Mouse (Mus musculus) hindbrain, embryonic 14.5 days (tissue): Measurements from ENCODE around the gene Sh2d5. TPM values are rescaled to one million over a fixed set of nuclear protein-coding genes. Genes with fewer than 3 reads are reported as not detected.
A peak's percentile ranks its signal among the peaks of the same experiment; 100 is the strongest.

Experiments used
- ATAC-seq: fragments of 200-750 bp; cut with Nextera tagmentation; 2 replicates; pipeline ENCODE4 v1.8.0; 2017; ENCODE audit warnings: moderate number of reproducible peaks, mild to moderate bottlenecking, moderate TSS enrichment, moderate library complexity; ENCODE audit not compliant: low FRiP score
- DNase-seq: peaks from one replicate; pipeline ENCODE4 v3.0.0-alpha.2; 2015; ENCODE audit warnings: low spot score
- H3K27ac ChIP-seq: fragments of 300-500 bp; sonication (generic); 2 replicates; pipeline ENCODE4 v1.5.1; 2014; ENCODE audit warnings: mild to moderate bottlenecking, moderate library complexity
- H3K27me3 ChIP-seq: fragments of 300-500 bp; sonication (generic); 2 replicates; pipeline ENCODE4 v1.6.1; 2014; ENCODE audit warnings: mild to moderate bottlenecking, low read length, mixed read lengths; ENCODE audit not compliant: control insufficient read depth, insufficient read depth
- H3K36me3 ChIP-seq: fragments of 300-500 bp; sonication (generic); replicated peaks from 2 replicates; pipeline ENCODE4 v1.6.1; 2014; ENCODE audit not compliant: control insufficient read depth, insufficient read depth
- H3K4me1 ChIP-seq: fragments of 300-500 bp; sonication (generic); replicated peaks from 2 replicates; pipeline ENCODE4 v1.6.1; 2014; ENCODE audit warnings: antibody characterized with exemption, low read length, mixed read lengths; ENCODE audit not compliant: control insufficient read depth, insufficient read depth
- H3K4me2 ChIP-seq: fragments of 300-500 bp; sonication (generic); replicated peaks from 2 replicates; pipeline ENCODE4 v1.6.1; 2014; ENCODE audit warnings: mild to moderate bottlenecking, moderate library complexity
- H3K4me3 ChIP-seq: fragments of 300-500 bp; sonication (generic); replicated peaks from 2 replicates; pipeline ENCODE4 v1.5.1; 2014; ENCODE audit warnings: mild to moderate bottlenecking, low read length
- H3K9ac ChIP-seq: fragments of 300-500 bp; sonication (generic); 2 replicates; pipeline ENCODE4 v1.6.1; 2014
- H3K9me3 ChIP-seq: fragments of 300-500 bp; sonication (generic); 2 replicates; pipeline ENCODE4 v1.6.1; 2016; ENCODE audit warnings: low read length; ENCODE audit not compliant: control insufficient read depth
- WGBS: fragments of 180-500 bp; shearing (Covaris S2); extraction: QIAGEN DNeasy Blood & Tissue Kit; methylation state at CpG from one replicate; pipeline ENCODE4 v1.1.7; 2014; 5-methylcytosine and 5-hydroxymethylcytosine counted together
- polyA plus RNA-seq: library from polyadenylated mRNA; unstranded; fragments of >200 nt; fragmentation: Nextera tagmentation; extraction: Ambion mirVana; gene quantifications from 2 replicates; pipeline ENCODE4 v1.2.1, GENCODE M21; 2014

Gene Sh2d5
- 12.0 and 13.1 TPM in 2 replicates for polyA plus RNA-seq

- H3K4me3 ChIP-seq: peak within 1 kb of the TSS; percentile 54
- H3K27ac ChIP-seq: peak within 1 kb of the TSS; percentile 77
- peak; percentile 90 for ATAC-seq
- H3K4me2 ChIP-seq: peak within 1 kb of the TSS; percentile 84
- H3K9ac ChIP-seq: peak within 1 kb of the TSS; percentile 70
- WGBS: under 1% methylated on average over 57 of the region's 74 CpGs
- DNase-seq: peak; percentile 81
- peaks cover 21% of the 10 kb centered on the region; the same call in 1 of the 2 replicates for H3K4me1 ChIP-seq
- H3K9me3 ChIP-seq: no peaks in the 10 kb centered on the region
- H3K27me3 ChIP-seq: no peaks in the 10 kb centered on the region; the same call in 1 of the 2 replicates
- peaks cover 27% of the 10 kb centered on the region for H3K36me3 ChIP-seq
Measured at GRCm38 (mm10) chr4:138250088-138250960, at the start of gene Sh2d5, which contains the start of gene Kif17. Gene Sh2d5, plus strand, starts transcription at chr4:138250403. Gene Kif17, plus strand, starts transcription at chr4:138250435.

GRCm38 (mm10) chr4:138200769-138201168 is 49.4 kb upstream of the Sh2d5 start:
- Histone ChIP-seq H3K4me2 (no peak overlapping the region), H3K27ac (no peak overlapping the region), H3K27me3 (no peaks in the 10 kb centered on the region), H3K4me1 (no peaks in the 10 kb centered on the region), H3K4me3 (no peak overlapping the region), H3K36me3 (peaks cover 97% of the 10 kb centered on the region), H3K9ac (no peak overlapping the region), H3K9me3 (no peaks in the 10 kb centered on the region)
- no peak for DNase-seq
- WGBS: 94% methylated on average over 3 of the region's 3 CpGs
- no peak for ATAC-seq

GRCm38 (mm10) chr4:138201696-138202095 is 48.5 kb upstream of the Sh2d5 start:
- Histone ChIP-seq H3K4me3 (no peak overlapping the region), H3K9ac (no peak overlapping the region), H3K36me3 (peaks cover 96% of the 10 kb centered on the region), H3K4me2 (no peak overlapping the region), H3K27ac (no peak overlapping the region), H3K4me1 (no peaks in the 10 kb centered on the region), H3K27me3 (no peaks in the 10 kb centered on the region), H3K9me3 (no peaks in the 10 kb centered on the region)
- DNase-seq: no peak
- WGBS: 87% methylated on average over 9 of the region's 9 CpGs
- ATAC-seq: no peak

GRCm38 (mm10) chr4:138210116-138210515 is 40.1 kb upstream of the Sh2d5 start:
- no peaks in the 10 kb centered on the region for H3K4me1 ChIP-seq
- WGBS: 91% methylated on average over 5 of the region's 5 CpGs

GRCm38 (mm10) chr4:138213861-138214260 is 36.3 kb upstream of the Sh2d5 start:
- Histone ChIP-seq H3K27me3 (no peaks in the 10 kb centered on the region), H3K4me1 (peaks cover 19% of the 10 kb centered on the region), H3K27ac (no peak overlapping the region), H3K4me2 (no peak overlapping the region), H3K4me3 (no peak overlapping the region), H3K9ac (no peak overlapping the region), H3K9me3 (no peaks in the 10 kb centered on the region), H3K36me3 (peaks cover 14% of the 10 kb centered on the region)
- no peak for ATAC-seq
- DNase-seq: no peak
- WGBS: 89% methylated on average over 3 of the region's 3 CpGs

More at GRCm38 (mm10) chr4:138210116-138210515, 40.1 kb upstream of the Sh2d5 start:
- ATAC-seq (no peak), DNase-seq (no peak)
- no peak overlapping the region for H3K4me2 ChIP-seq
- peaks cover 51% of the 10 kb centered on the region for H3K36me3 ChIP-seq
- H3K9ac ChIP-seq: no peak overlapping the region
- H3K27ac ChIP-seq: no peak overlapping the region
- H3K4me3 ChIP-seq: no peak overlapping the region
- H3K9me3 ChIP-seq: no peaks in the 10 kb centered on the region
- H3K27me3 ChIP-seq: no peaks in the 10 kb centered on the region

GRCm38 (mm10) chr4:138215671-138216199 is 34.5 kb upstream of the Sh2d5 start:
- Histone ChIP-seq H3K27me3 (no peaks in the 10 kb centered on the region), H3K4me2 (peak overlapping the region; percentile 60), H3K4me1 (peaks cover 28% of the 10 kb centered on the region), H3K36me3 (no peaks in the 10 kb centered on the region; the same call in 1 of the 2 replicates), H3K4me3 (peak overlapping the region; percentile 66), H3K9me3 (no peaks in the 10 kb centered on the region), H3K9ac (peak overlapping the region; percentile 98), H3K27ac (peak overlapping the region; percentile 100)
- DNase-seq (peak; percentile 45), ATAC-seq (no peak)
- 45% methylated on average over 13 of the region's 13 CpGs for WGBS

GRCm38 (mm10) chr4:138216200-138216890 is 33.9 kb upstream of the Sh2d5 start, which contains the start of gene Hp1bp3:
Gene Hp1bp3, plus strand, starts transcription at chr4:138216296.
- peak within 1 kb of the TSS; percentile 100 for H3K27ac ChIP-seq
- no peaks in the 10 kb centered on the region for H3K9me3 ChIP-seq
- H3K27me3 ChIP-seq: no peaks in the 10 kb centered on the region
- peak within 1 kb of the TSS; percentile 66 for H3K4me2 ChIP-seq
- under 1% methylated on average over 66 of the region's 84 CpGs for WGBS
- H3K36me3 ChIP-seq: no peaks in the 10 kb centered on the region; the same call in 1 of the 2 replicates
- H3K9ac ChIP-seq: peak within 1 kb of the TSS; percentile 98
- H3K4me3 ChIP-seq: peak within 1 kb of the TSS; percentile 66
- DNase-seq (peak; percentile 79), ATAC-seq (peak; percentile 72)
- peaks cover 28% of the 10 kb centered on the region for H3K4me1 ChIP-seq

- Histone ChIP-seq H3K9ac (peak overlapping the region; percentile 98), H3K4me1 (peaks cover 28% of the 10 kb centered on the region), H3K9me3 (no peaks in the 10 kb centered on the region), H3K36me3 (peaks cover 1% of the 10 kb centered on the region), H3K4me2 (peak overlapping the region; percentile 66), H3K27ac (peak overlapping the region; percentile 100), H3K4me3 (peak overlapping the region; percentile 66), H3K27me3 (no peaks in the 10 kb centered on the region)
- peak; percentile 96 for ATAC-seq
- WGBS: 0% methylated on average over 48 of the region's 68 CpGs
- DNase-seq: peak; percentile 99
Measured at GRCm38 (mm10) chr4:138216891-138217392, 33.3 kb upstream of the Sh2d5 start.
